Mouse (Mus musculus) hindbrain, embryonic 16.5 days (tissue): ENCODE data around the gene Pigq. TPM values are rescaled to one million over a fixed set of nuclear protein-coding genes. Genes with fewer than 3 reads are reported as not detected.

Experiments
- ATAC-seq: fragments of 200-750 bp; cut with Nextera tagmentation; 2 replicates; pipeline ENCODE4 v1.8.0; 2017; ENCODE audit warnings: moderate TSS enrichment, moderate library complexity
- H3K27ac ChIP-seq: fragments of 300-500 bp; sonication (generic); 2 replicates; pipeline ENCODE4 v1.5.1; 2014; ENCODE audit warnings: low read depth, mild to moderate bottlenecking, control low read depth, low read length, moderate library complexity
- H3K27me3 ChIP-seq: fragments of 300-500 bp; sonication (generic); replicated peaks from 2 replicates; pipeline ENCODE4 v1.6.1; 2014; ENCODE audit warnings: low read length; ENCODE audit not compliant: control insufficient read depth, insufficient read depth
- H3K36me3 ChIP-seq: fragments of 300-500 bp; sonication (generic); 2 replicates; pipeline ENCODE4 v1.6.1; 2014; ENCODE audit warnings: mild to moderate bottlenecking, low read length, moderate library complexity, mixed read lengths; ENCODE audit not compliant: control insufficient read depth, insufficient read depth
- H3K4me1 ChIP-seq: fragments of 300-500 bp; sonication (generic); 2 replicates; pipeline ENCODE4 v1.6.1; 2014; ENCODE audit warnings: low read depth, low read length; ENCODE audit not compliant: control insufficient read depth, insufficient read depth
- H3K4me2 ChIP-seq: fragments of 300-500 bp; sonication (generic); 2 replicates; pipeline ENCODE4 v1.6.1; 2014; ENCODE audit warnings: mild to moderate bottlenecking, low read length, control low read depth, moderate library complexity
- H3K4me3 ChIP-seq: fragments of 300-500 bp; sonication (generic); 2 replicates; pipeline ENCODE4 v1.5.1; 2014; ENCODE audit warnings: mild to moderate bottlenecking, low read length, control low read depth, moderate library complexity
- H3K9ac ChIP-seq: fragments of 300-500 bp; sonication (generic); 2 replicates; pipeline ENCODE4 v1.6.1; 2014; ENCODE audit warnings: low read depth, mild to moderate bottlenecking, control low read depth, low read length, moderate library complexity
- H3K9me3 ChIP-seq: fragments of 300-500 bp; sonication (generic); 2 replicates; pipeline ENCODE4 v1.6.1; 2014; ENCODE audit warnings: mild to moderate bottlenecking, low read length, moderate library complexity; ENCODE audit not compliant: control insufficient read depth
- WGBS: fragments of 180-500 bp; shearing (Covaris S2); extraction: QIAGEN DNeasy Blood & Tissue Kit; methylation state at CpG from one replicate; pipeline ENCODE4 v1.1.7; 2014; 5-methylcytosine and 5-hydroxymethylcytosine counted together
- polyA plus RNA-seq: library from polyadenylated mRNA; unstranded; fragments of >200 nt; fragmentation: Nextera tagmentation; extraction: Ambion mirVana; gene quantifications from 2 replicates; pipeline ENCODE4 v1.2.1, GENCODE M21; 2015

Gene Pigq
- polyA plus RNA-seq, 1 experiment from 2014 or later, result 83.1 TPM

GRCm38 (mm10) chr17:25943769-25944168 is 967 bp downstream of the Pigq start:
- Histone ChIP-seq H3K27ac (no peak overlapping the region), H3K9me3 (no peaks in the 10 kb centered on the region), H3K9ac (no peak overlapping the region), H3K4me3 (no peak overlapping the region), H3K36me3 (no peaks in the 10 kb centered on the region), H3K27me3 (no peaks in the 10 kb centered on the region), H3K4me1 (peaks cover 10% of the 10 kb centered on the region), H3K4me2 (no peak overlapping the region)
- 63% methylated on average over 9 of the region's 9 CpGs for WGBS
- no peak for ATAC-seq

GRCm38 (mm10) chr17:25943221-25943620 is 1.5 kb downstream of the Pigq start:
- Histone ChIP-seq H3K9me3 (no peaks in the 10 kb centered on the region), H3K4me3 (no peak overlapping the region), H3K9ac (no peak overlapping the region), H3K36me3 (no peaks in the 10 kb centered on the region), H3K27me3 (no peaks in the 10 kb centered on the region), H3K27ac (no peak overlapping the region), H3K4me1 (peaks cover 10% of the 10 kb centered on the region), H3K4me2 (no peak overlapping the region)
- no peak for ATAC-seq
- 93% methylated on average over 3 of the region's 3 CpGs for WGBS

GRCm38 (mm10) chr17:25942597-25943151 is 2.1 kb downstream of the Pigq start:
- Histone ChIP-seq H3K27ac (no peak overlapping the region), H3K4me2 (no peak overlapping the region), H3K9ac (no peak overlapping the region), H3K4me3 (no peak overlapping the region), H3K36me3 (no peaks in the 10 kb centered on the region), H3K4me1 (peaks cover 10% of the 10 kb centered on the region), H3K27me3 (no peaks in the 10 kb centered on the region), H3K9me3 (no peaks in the 10 kb centered on the region)
- ATAC-seq, result no peak
- 93% methylated on average over 2 of the region's 2 CpGs for WGBS

- 3% methylated on average over 54 of the region's 54 CpGs for WGBS
- H3K36me3 ChIP-seq, result peaks cover 2% of the 10 kb centered on the region; the same call in 1 of the 2 replicates
Observed at GRCm38 (mm10) chr17:25941511-25942241, 3.1 kb downstream of the Pigq start.

GRCm38 (mm10) chr17:25934526-25934925 is 10.2 kb downstream of the Pigq start:
- H3K27ac ChIP-seq, result no peak overlapping the region
- no peaks in the 10 kb centered on the region for H3K9me3 ChIP-seq
- no peak overlapping the region for H3K4me3 ChIP-seq
- H3K4me2 ChIP-seq, result no peak overlapping the region
- peaks cover 23% of the 10 kb centered on the region for H3K36me3 ChIP-seq
- H3K9ac ChIP-seq, result no peak overlapping the region
- H3K27me3 ChIP-seq, result no peaks in the 10 kb centered on the region
- ATAC-seq, result no peak
- H3K4me1 ChIP-seq, result no peaks in the 10 kb centered on the region
- 93% methylated on average over 1 of the region's 1 CpGs for WGBS

More at GRCm38 (mm10) chr17:25941511-25942241, 3.1 kb downstream of the Pigq start:
- Histone ChIP-seq H3K9me3 (no peaks in the 10 kb centered on the region), H3K4me1 (peaks cover 10% of the 10 kb centered on the region), H3K9ac (peak overlapping the region; percentile 90), H3K4me2 (peak overlapping the region; percentile 76), H3K27me3 (no peaks in the 10 kb centered on the region), H3K27ac (peak overlapping the region; percentile 85), H3K4me3 (peak overlapping the region; percentile 84)
- peak; percentile 82 for ATAC-seq

- Histone ChIP-seq H3K9ac (no peak overlapping the region), H3K9me3 (no peaks in the 10 kb centered on the region), H3K4me3 (no peak overlapping the region), H3K27me3 (no peaks in the 10 kb centered on the region), H3K4me1 (no peaks in the 10 kb centered on the region), H3K4me2 (no peak overlapping the region), H3K27ac (no peak overlapping the region), H3K36me3 (peaks cover 10% of the 10 kb centered on the region; the same call in 1 of the 2 replicates)
- 78% methylated on average over 2 of the region's 2 CpGs for WGBS
- no peak for ATAC-seq
Observed at GRCm38 (mm10) chr17:25925348-25925747, 19.4 kb downstream of the Pigq start.

- peaks cover 14% of the 10 kb centered on the region for H3K4me1 ChIP-seq
Observed at GRCm38 (mm10) chr17:25922120-25922519, 22.6 kb downstream of the Pigq start.

GRCm38 (mm10) chr17:25919786-25920642 is 24.7 kb downstream of the Pigq start:
- under 1% methylated on average over 39 of the region's 40 CpGs for WGBS
- H3K4me2 ChIP-seq, result peak overlapping the region; percentile 63
- H3K4me3 ChIP-seq, result peak overlapping the region; percentile 95
- ATAC-seq, result peak; percentile 99
- no peaks in the 10 kb centered on the region for H3K27me3 ChIP-seq
- peaks cover 15% of the 10 kb centered on the region for H3K4me1 ChIP-seq
- peak overlapping the region; percentile 97 for H3K27ac ChIP-seq
- H3K9ac ChIP-seq, result peak overlapping the region; percentile 70
- no peaks in the 10 kb centered on the region for H3K9me3 ChIP-seq
- no peaks in the 10 kb centered on the region for H3K36me3 ChIP-seq

More at GRCm38 (mm10) chr17:25922120-25922519, 22.6 kb downstream of the Pigq start:
- Histone ChIP-seq H3K9ac (no peak overlapping the region), H3K4me2 (no peak overlapping the region), H3K36me3 (peaks cover 3% of the 10 kb centered on the region; the same call in 1 of the 2 replicates), H3K4me3 (no peak overlapping the region), H3K9me3 (no peaks in the 10 kb centered on the region), H3K27me3 (no peaks in the 10 kb centered on the region), H3K27ac (no peak overlapping the region)
- 74% methylated on average over 5 of the region's 5 CpGs for WGBS
- no peak for ATAC-seq
